Mouse (Mus musculus) hindbrain, embryonic 13.5 days (tissue): ENCODE measurements around the gene Veph1. TPM values are rescaled to one million over a fixed set of nuclear protein-coding genes. Genes with fewer than 3 reads are reported as not detected.

Experiments
- ATAC-seq: fragments of 200-750 bp; cut with Nextera tagmentation; 2 replicates; pipeline ENCODE4 v1.8.0; 2017; ENCODE audit warnings: moderate TSS enrichment; ENCODE audit not compliant: low FRiP score
- H3K27ac ChIP-seq: fragments of 300-500 bp; sonication (generic); 2 replicates; pipeline ENCODE4 v1.5.1; 2015; ENCODE audit warnings: inconsistent platforms, mild to moderate bottlenecking, moderate library complexity
- H3K27me3 ChIP-seq: fragments of 300-500 bp; sonication (generic); 2 replicates; pipeline ENCODE4 v1.6.1; 2015; ENCODE audit warnings: mild to moderate bottlenecking, inconsistent platforms
- H3K36me3 ChIP-seq: fragments of 300-500 bp; sonication (generic); 2 replicates; pipeline ENCODE4 v1.6.1; 2015; ENCODE audit warnings: mild to moderate bottlenecking, inconsistent platforms
- H3K4me1 ChIP-seq: fragments of 300-500 bp; sonication (generic); replicated peaks from 2 replicates; pipeline ENCODE4 v1.6.1; 2015; ENCODE audit warnings: inconsistent platforms
- H3K4me2 ChIP-seq: fragments of 300-500 bp; sonication (generic); 2 replicates; pipeline ENCODE4 v1.6.1; 2015; ENCODE audit warnings: inconsistent platforms, mild to moderate bottlenecking, moderate library complexity
- H3K4me3 ChIP-seq: fragments of 300-500 bp; sonication (generic); 2 replicates; pipeline ENCODE4 v1.5.1; 2015; ENCODE audit warnings: mild to moderate bottlenecking, inconsistent platforms
- H3K9ac ChIP-seq: fragments of 300-500 bp; sonication (generic); 2 replicates; pipeline ENCODE4 v1.6.1; 2015; ENCODE audit warnings: mild to moderate bottlenecking, inconsistent platforms
- H3K9me3 ChIP-seq: fragments of 300-500 bp; sonication (generic); 2 replicates; pipeline ENCODE4 v1.6.1; 2016; ENCODE audit warnings: inconsistent platforms
- WGBS: fragments of 180-500 bp; shearing (Covaris S2); methylation state at CpG from one replicate; pipeline ENCODE4 v1.1.7; 2015; 5-methylcytosine and 5-hydroxymethylcytosine counted together
- polyA plus RNA-seq: library from polyadenylated mRNA; unstranded; fragments of >200 nt; fragmentation: Nextera tagmentation; extraction: Ambion mirVana; gene quantifications from 2 replicates; pipeline ENCODE4 v1.2.1, GENCODE M21; 2015

Gene Veph1
- polyA plus RNA-seq, 1 experiment from 2014 or later: 4.6 TPM

GRCm38 (mm10) chr3:66080631-66081362 lies 215.8 kb downstream of the Veph1 start:
- Histone ChIP-seq H3K36me3 (no peaks in the 10 kb centered on the region), H3K9me3 (no peaks in the 10 kb centered on the region), H3K9ac (no peak overlapping the region), H3K4me3 (no peak overlapping the region), H3K27ac (no peak overlapping the region), H3K27me3 (no peaks in the 10 kb centered on the region), H3K4me2 (no peak overlapping the region), H3K4me1 (no peaks in the 10 kb centered on the region)
- 61% methylated on average over 4 of the region's 4 CpGs for WGBS
- no peak for ATAC-seq

- 97% methylated on average over 4 of the region's 4 CpGs for WGBS
- Histone ChIP-seq H3K27ac (no peak overlapping the region), H3K9me3 (no peaks in the 10 kb centered on the region), H3K4me2 (no peak overlapping the region), H3K36me3 (no peaks in the 10 kb centered on the region), H3K4me1 (no peaks in the 10 kb centered on the region), H3K27me3 (no peaks in the 10 kb centered on the region), H3K4me3 (no peak overlapping the region), H3K9ac (no peak overlapping the region)
- ATAC-seq: no peak
These were observed 216.8 kb downstream of the Veph1 start for GRCm38 (mm10) chr3:66079886-66080285.

- Histone ChIP-seq H3K36me3 (no peaks in the 10 kb centered on the region), H3K9me3 (no peaks in the 10 kb centered on the region), H3K4me2 (no peak overlapping the region), H3K9ac (no peak overlapping the region), H3K27me3 (no peaks in the 10 kb centered on the region), H3K4me1 (no peaks in the 10 kb centered on the region), H3K4me3 (no peak overlapping the region), H3K27ac (no peak overlapping the region)
- 58% methylated on average over 6 of the region's 6 CpGs for WGBS
- no peak for ATAC-seq
These were observed 217.6 kb downstream of the Veph1 start for GRCm38 (mm10) chr3:66078898-66079537.

- ATAC-seq: no peak
- 88% methylated on average over 23 of the region's 23 CpGs for WGBS
- Histone ChIP-seq H3K4me1 (no peaks in the 10 kb centered on the region), H3K36me3 (no peaks in the 10 kb centered on the region), H3K9ac (no peak overlapping the region), H3K4me3 (no peak overlapping the region), H3K9me3 (no peaks in the 10 kb centered on the region), H3K4me2 (no peak overlapping the region), H3K27me3 (no peaks in the 10 kb centered on the region), H3K27ac (no peak overlapping the region)
These were observed 218.5 kb downstream of the Veph1 start for GRCm38 (mm10) chr3:66078026-66078721.

GRCm38 (mm10) chr3:66070274-66070673 lies 226.4 kb downstream of the Veph1 start:
- 95% methylated on average over 1 of the region's 1 CpGs for WGBS
- Histone ChIP-seq H3K4me3 (no peak overlapping the region), H3K4me1 (no peaks in the 10 kb centered on the region), H3K4me2 (no peak overlapping the region), H3K27me3 (no peaks in the 10 kb centered on the region), H3K9ac (no peak overlapping the region), H3K36me3 (no peaks in the 10 kb centered on the region), H3K9me3 (no peaks in the 10 kb centered on the region), H3K27ac (no peak overlapping the region)
- ATAC-seq: no peak

GRCm38 (mm10) chr3:66063881-66064280 lies 232.8 kb downstream of the Veph1 start:
- Histone ChIP-seq H3K36me3 (no peaks in the 10 kb centered on the region), H3K4me3 (no peak overlapping the region), H3K9ac (no peak overlapping the region), H3K27me3 (no peaks in the 10 kb centered on the region), H3K4me2 (no peak overlapping the region), H3K27ac (no peak overlapping the region), H3K4me1 (no peaks in the 10 kb centered on the region), H3K9me3 (no peaks in the 10 kb centered on the region)
- no peak for ATAC-seq
- 47% methylated on average over 6 of the region's 6 CpGs for WGBS

GRCm38 (mm10) chr3:66056912-66057311 lies 239.7 kb downstream of the Veph1 start:
- Histone ChIP-seq H3K9ac (no peak overlapping the region), H3K4me1 (no peaks in the 10 kb centered on the region), H3K4me2 (no peak overlapping the region), H3K27ac (no peak overlapping the region), H3K36me3 (no peaks in the 10 kb centered on the region), H3K27me3 (no peaks in the 10 kb centered on the region), H3K4me3 (no peak overlapping the region), H3K9me3 (no peaks in the 10 kb centered on the region)
- 96% methylated on average over 16 of the region's 16 CpGs for WGBS
- ATAC-seq: no peak

GRCm38 (mm10) chr3:66055652-66056051 lies 241.0 kb downstream of the Veph1 start:
- WGBS: 92% methylated on average over 7 of the region's 7 CpGs
- no peak overlapping the region for H3K27ac ChIP-seq
- no peaks in the 10 kb centered on the region for H3K27me3 ChIP-seq
- no peak overlapping the region for H3K4me3 ChIP-seq
- no peaks in the 10 kb centered on the region for H3K9me3 ChIP-seq
- no peak overlapping the region for H3K9ac ChIP-seq
- no peak for ATAC-seq
- H3K4me1 ChIP-seq: no peaks in the 10 kb centered on the region
- no peaks in the 10 kb centered on the region for H3K36me3 ChIP-seq
- H3K4me2 ChIP-seq: no peak overlapping the region

- no peak for ATAC-seq
- no peak overlapping the region for H3K4me3 ChIP-seq
- 58% methylated on average over 10 of the region's 10 CpGs for WGBS
- H3K9me3 ChIP-seq: no peaks in the 10 kb centered on the region
- no peaks in the 10 kb centered on the region for H3K27me3 ChIP-seq
- no peak overlapping the region for H3K27ac ChIP-seq
- no peaks in the 10 kb centered on the region for H3K36me3 ChIP-seq
- no peaks in the 10 kb centered on the region for H3K4me1 ChIP-seq
- no peak overlapping the region for H3K4me2 ChIP-seq
- no peak overlapping the region for H3K9ac ChIP-seq
These were observed 246.3 kb downstream of the Veph1 start for GRCm38 (mm10) chr3:66050092-66050886.

GRCm38 (mm10) chr3:66040857-66041494 lies 255.7 kb downstream of the Veph1 start:
- H3K27ac ChIP-seq: no peak overlapping the region
- no peaks in the 10 kb centered on the region for H3K9me3 ChIP-seq
- H3K4me1 ChIP-seq: no peaks in the 10 kb centered on the region
- no peak for ATAC-seq
- no peaks in the 10 kb centered on the region for H3K27me3 ChIP-seq
- WGBS: 72% methylated on average over 5 of the region's 5 CpGs
- no peak overlapping the region for H3K4me2 ChIP-seq
- no peak overlapping the region for H3K9ac ChIP-seq
- no peaks in the 10 kb centered on the region for H3K36me3 ChIP-seq
- no peak overlapping the region for H3K4me3 ChIP-seq

GRCm38 (mm10) chr3:66035226-66035625 lies 261.4 kb downstream of the Veph1 start:
- Histone ChIP-seq H3K4me2 (no peak overlapping the region), H3K9ac (no peak overlapping the region), H3K27me3 (no peaks in the 10 kb centered on the region), H3K4me1 (no peaks in the 10 kb centered on the region), H3K4me3 (no peak overlapping the region), H3K9me3 (no peaks in the 10 kb centered on the region), H3K27ac (no peak overlapping the region), H3K36me3 (no peaks in the 10 kb centered on the region)
- 90% methylated on average over 5 of the region's 5 CpGs for WGBS
- ATAC-seq: no peak

- 86% methylated on average over 2 of the region's 2 CpGs for WGBS
- Histone ChIP-seq H3K4me1 (no peaks in the 10 kb centered on the region), H3K36me3 (no peaks in the 10 kb centered on the region), H3K4me2 (no peak overlapping the region), H3K9me3 (no peaks in the 10 kb centered on the region), H3K4me3 (no peak overlapping the region), H3K27ac (no peak overlapping the region), H3K27me3 (no peaks in the 10 kb centered on the region), H3K9ac (no peak overlapping the region)
- ATAC-seq: no peak
These were observed 263.3 kb downstream of the Veph1 start for GRCm38 (mm10) chr3:66033346-66033745.
